Mouse (Mus musculus) intestine, embryonic 15.5 days (tissue): ENCODE results near the gene Jag1. TPM values are rescaled to one million over a fixed set of nuclear protein-coding genes. Genes with fewer than 3 reads are reported as not detected.

Experiments used
- ATAC-seq: fragments of 200-750 bp; cut with Nextera tagmentation; 2 replicates; pipeline ENCODE4 v1.8.0; 2017; ENCODE audit warnings: moderate TSS enrichment, moderate library complexity
- H3K27ac ChIP-seq: fragments of 300-500 bp; sonication (generic); 2 replicates; pipeline ENCODE4 v1.5.1; 2015; ENCODE audit warnings: mild to moderate bottlenecking, inconsistent platforms
- H3K27me3 ChIP-seq: fragments of 300-500 bp; sonication (generic); replicated peaks from 2 replicates; pipeline ENCODE4 v1.6.1; 2015; ENCODE audit warnings: inconsistent platforms
- H3K36me3 ChIP-seq: fragments of 300-500 bp; sonication (generic); 2 replicates; pipeline ENCODE4 v1.6.1; 2015; ENCODE audit warnings: inconsistent platforms
- H3K4me1 ChIP-seq: fragments of 300-500 bp; sonication (generic); replicated peaks from 2 replicates; pipeline ENCODE4 v1.6.1; 2015; ENCODE audit warnings: inconsistent platforms
- H3K4me2 ChIP-seq: fragments of 300-500 bp; sonication (generic); replicated peaks from 2 replicates; pipeline ENCODE4 v1.6.1; 2015; ENCODE audit warnings: mild to moderate bottlenecking, inconsistent platforms
- H3K4me3 ChIP-seq: fragments of 300-500 bp; sonication (generic); replicated peaks from 2 replicates; pipeline ENCODE4 v1.5.1; 2015; ENCODE audit warnings: inconsistent platforms
- H3K9ac ChIP-seq: fragments of 300-500 bp; sonication (generic); 2 replicates; pipeline ENCODE4 v1.6.1; 2015; ENCODE audit warnings: inconsistent platforms
- H3K9me3 ChIP-seq: fragments of 300-500 bp; sonication (generic); 2 replicates; pipeline ENCODE4 v1.6.1; 2016; ENCODE audit warnings: inconsistent platforms
- WGBS: fragments of 180-500 bp; shearing (Covaris S2); methylation state at CpG from one replicate; pipeline ENCODE4 v1.1.7; 2015; 5-methylcytosine and 5-hydroxymethylcytosine counted together
- polyA plus RNA-seq: library from polyadenylated mRNA; unstranded; fragments of >200 nt; fragmentation: Nextera tagmentation; extraction: Ambion mirVana; gene quantifications from 2 replicates; pipeline ENCODE4 v1.2.1, GENCODE M21; 2015

The Jag1 gene
- polyA plus RNA-seq, 1 experiment from 2014 or later, result 18.3 TPM

DNA sequence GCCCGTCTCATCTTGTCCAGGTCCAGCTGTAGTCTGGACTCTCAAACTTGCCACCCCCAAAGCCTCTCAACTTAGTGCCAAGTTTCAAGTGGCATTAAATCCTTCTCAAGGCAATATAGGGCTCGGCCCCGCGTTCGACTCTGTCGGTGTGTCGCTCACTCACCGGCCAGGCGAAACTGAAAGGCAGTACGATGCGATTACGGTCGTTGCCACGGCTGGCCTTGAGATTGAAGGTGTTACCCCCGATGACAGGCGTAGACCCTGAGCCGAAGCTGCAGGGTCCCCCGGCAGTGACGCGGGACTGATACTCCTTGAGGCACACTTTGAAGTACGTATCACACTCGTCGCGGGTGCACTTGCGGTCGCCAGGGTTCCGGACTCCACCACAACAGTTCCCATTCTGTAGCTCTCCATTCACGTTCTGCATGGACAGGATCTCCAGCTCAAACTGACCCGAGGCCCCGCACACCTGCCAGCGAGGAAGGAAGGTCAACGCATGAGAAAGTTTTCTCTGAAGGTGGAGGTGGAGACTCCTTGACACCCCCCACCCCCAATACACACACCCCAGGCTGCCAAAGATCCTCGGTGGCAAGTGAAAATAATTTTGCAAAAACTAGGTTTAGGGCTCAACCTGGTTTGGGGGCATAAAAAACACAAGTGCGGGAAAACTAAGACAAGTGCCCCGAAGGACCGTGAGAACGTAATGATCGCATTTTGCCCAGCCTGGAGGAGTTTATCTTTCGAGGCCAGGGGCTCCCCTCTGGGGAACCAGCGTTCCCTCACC is 1.0 kb downstream of the Jag1 start:
- 0% methylated on average over 40 of the region's 40 CpGs for WGBS
- no peaks in the 10 kb centered on the region for H3K36me3 ChIP-seq
- H3K9ac ChIP-seq, result peak overlapping the region; percentile 86
- H3K4me3 ChIP-seq, result peak overlapping the region; percentile 65
- peak overlapping the region; percentile 92 for H3K27ac ChIP-seq
- ATAC-seq, result no peak
- H3K4me2 ChIP-seq, result peak overlapping the region; percentile 94
- H3K27me3 ChIP-seq, result no peaks in the 10 kb centered on the region
- peaks cover 16% of the 10 kb centered on the region for H3K4me1 ChIP-seq
- H3K9me3 ChIP-seq, result no peaks in the 10 kb centered on the region

DNA sequence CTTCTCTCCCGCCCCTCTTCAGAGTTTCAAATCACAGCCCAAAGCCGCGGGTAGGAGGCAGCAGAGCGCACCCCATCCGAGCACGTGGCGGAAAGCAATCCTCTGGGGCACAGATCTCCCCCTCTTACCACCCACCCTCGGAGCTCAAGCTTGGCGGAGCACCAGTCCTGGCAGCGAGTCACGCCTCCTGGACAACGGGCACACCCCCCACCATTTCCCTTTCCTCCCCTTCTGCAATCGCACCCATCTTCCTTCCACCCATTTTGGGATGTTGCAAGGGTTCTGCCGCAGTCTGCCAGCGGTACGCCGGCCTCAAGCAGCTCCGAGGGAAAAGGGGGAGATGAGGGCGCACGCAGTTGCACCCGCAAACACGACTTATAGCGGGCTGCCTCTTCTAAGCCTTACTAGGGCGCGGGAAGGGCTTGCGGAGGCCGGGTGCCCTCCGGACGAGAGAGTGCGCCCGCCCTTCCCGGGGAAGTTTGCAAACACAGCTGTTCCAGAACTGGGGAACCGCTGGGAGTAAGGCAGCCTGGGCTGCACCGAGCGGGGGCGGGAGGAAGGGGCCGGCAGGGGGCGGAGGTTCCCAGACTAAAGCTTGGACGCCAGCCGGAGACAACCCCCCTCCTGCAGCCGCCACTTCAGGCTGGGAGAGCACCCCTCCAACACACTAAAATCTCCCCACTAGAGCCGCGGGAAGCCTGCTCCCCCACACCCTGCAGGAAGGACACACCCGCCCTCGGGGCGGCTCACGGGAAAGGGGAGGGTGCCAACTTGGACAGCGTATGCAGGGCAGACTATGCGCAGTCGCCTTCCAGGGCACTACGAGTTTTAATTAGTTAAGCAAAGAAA is 2.0 kb downstream of the Jag1 start:
- peak overlapping the region; percentile 86 for H3K9ac ChIP-seq
- H3K27ac ChIP-seq, result peak overlapping the region; percentile 92
- H3K27me3 ChIP-seq, result no peaks in the 10 kb centered on the region
- H3K4me3 ChIP-seq, result peak overlapping the region; percentile 65
- peak; percentile 55 for ATAC-seq
- H3K36me3 ChIP-seq, result no peaks in the 10 kb centered on the region
- H3K4me2 ChIP-seq, result peak overlapping the region; percentile 94
- peaks cover 25% of the 10 kb centered on the region for H3K4me1 ChIP-seq
- no peaks in the 10 kb centered on the region for H3K9me3 ChIP-seq
- under 1% methylated on average over 51 of the region's 51 CpGs for WGBS

DNA sequence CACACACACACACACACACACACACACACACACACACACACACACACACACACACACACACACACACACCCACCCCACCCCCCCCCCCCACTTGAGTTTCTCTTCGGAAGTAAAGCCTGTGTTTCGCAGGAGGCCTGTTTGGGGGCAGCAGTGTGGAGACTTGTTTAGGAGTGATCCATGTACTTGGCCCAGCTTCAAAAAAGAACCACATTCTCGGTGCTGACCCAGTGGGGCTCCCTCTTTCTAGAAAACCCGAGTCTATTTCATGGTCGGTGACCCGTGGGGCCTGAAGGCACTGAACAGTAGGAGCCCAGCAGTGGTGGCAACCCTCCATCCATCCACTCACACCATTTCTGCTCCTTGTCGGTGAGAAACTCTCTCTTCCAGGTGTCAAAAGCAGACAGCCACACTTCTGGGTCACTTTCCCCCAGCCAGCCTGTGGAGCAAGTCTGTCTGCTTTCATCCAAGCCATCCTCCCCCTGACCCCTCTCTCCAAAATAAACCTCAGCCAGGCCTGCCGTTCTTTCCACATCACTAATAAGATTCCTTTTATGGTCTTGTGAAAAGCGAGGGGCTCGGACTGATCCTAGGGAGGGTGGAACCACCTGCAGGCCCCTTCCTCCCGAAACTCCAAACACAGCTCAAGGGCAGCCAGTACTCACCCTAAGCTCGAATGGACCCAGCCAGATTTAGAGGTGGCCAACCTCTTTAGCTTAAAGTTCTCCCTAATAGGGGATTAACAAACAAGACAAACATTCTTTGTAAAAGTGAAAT is 3.0 kb downstream of the Jag1 start:
- Histone ChIP-seq H3K9ac (peak overlapping the region; percentile 86; the same call in 1 of the 2 replicates), H3K27me3 (no peaks in the 10 kb centered on the region), H3K4me2 (peak overlapping the region; percentile 94), H3K9me3 (no peaks in the 10 kb centered on the region), H3K27ac (peak overlapping the region; percentile 92), H3K4me3 (peak overlapping the region; percentile 65), H3K4me1 (peaks cover 30% of the 10 kb centered on the region), H3K36me3 (no peaks in the 10 kb centered on the region)
- no peak for ATAC-seq
- WGBS, result 27% methylated on average over 12 of the region's 12 CpGs

DNA sequence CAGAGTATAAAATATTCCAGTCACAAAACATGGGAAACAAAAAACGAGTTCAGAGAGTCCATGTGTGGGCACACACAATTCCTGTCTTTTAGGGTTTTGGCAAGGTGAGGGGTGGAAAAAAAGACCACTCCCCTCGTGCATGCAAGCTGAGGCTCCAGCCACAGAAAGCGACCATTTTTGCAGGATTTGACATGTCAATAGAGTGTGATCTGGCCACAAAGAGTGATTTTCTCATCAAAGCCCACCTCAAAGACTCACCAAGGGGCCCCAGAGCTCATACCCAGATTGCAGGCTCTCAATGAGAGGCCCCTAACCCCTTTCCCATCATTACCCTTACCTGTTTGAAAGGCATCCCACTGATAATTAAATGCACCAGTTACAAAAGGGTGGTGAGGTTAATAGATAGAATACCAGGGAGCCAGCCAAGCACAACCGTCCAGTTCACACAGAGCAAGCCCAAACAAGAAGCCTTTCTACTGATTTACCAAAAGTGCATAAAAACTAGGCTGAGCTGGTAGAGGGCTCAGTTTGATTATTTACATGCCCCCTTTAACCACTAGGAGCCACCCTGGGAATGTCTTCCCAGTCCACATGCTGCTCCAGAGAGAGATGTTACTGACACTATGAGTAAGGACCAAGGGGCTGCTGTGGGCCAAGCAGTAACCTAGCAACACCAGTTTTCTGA is 6.1 kb downstream of the Jag1 start:
- ATAC-seq, result no peak

DNA sequence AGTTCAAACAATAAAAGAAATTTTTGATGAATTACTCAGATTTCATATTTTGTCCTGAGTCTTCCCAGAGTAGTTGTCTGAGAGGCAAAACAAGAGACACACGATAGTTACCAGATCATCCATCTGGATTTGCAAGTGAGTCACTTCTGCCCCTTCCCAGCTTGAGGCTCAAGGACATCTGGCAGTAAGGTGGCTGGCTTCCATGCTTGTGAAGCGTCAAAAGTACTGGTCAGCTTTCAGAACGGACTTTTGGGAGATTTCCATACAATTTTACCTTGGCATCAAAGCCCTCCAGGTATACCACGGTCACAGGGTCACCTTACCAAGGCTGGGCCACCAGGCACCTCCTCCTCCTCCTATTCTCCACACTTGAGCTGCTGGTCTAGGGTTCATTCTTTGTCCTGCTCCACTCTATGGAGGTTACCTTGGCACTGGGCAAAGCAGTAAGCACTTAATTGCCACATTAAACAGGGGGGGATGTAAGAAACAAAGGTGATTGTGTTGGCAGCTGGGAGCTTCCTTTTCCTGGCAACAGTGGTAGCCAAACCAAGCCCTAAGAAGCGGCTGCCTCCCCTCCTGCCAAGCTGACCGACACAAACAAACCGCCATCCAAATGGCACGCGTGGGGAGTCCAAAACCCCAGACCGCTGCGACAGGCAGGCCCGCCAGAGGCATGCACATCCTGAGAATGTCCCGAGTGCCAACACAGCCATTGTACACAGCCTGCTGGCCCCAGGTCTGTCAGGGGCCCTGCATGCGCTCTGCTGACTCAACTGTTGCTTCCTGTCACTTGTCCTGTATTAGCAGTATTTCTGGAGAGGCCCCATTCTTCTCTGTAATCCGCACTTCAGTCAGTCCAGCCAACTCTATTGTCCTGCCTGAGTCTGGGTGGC is 6.9 kb downstream of the Jag1 start:
- 63% methylated on average over 15 of the region's 15 CpGs for WGBS
- H3K4me1 ChIP-seq, result peaks cover 24% of the 10 kb centered on the region

More for the DNA sequence above, 6.1 kb downstream of the Jag1 start:
- no peak overlapping the region for H3K4me3 ChIP-seq
- H3K27me3 ChIP-seq, result no peaks in the 10 kb centered on the region
- H3K36me3 ChIP-seq, result no peaks in the 10 kb centered on the region
- no peak overlapping the region for H3K27ac ChIP-seq
- H3K9ac ChIP-seq, result no peak overlapping the region
- H3K4me1 ChIP-seq, result peaks cover 28% of the 10 kb centered on the region
- no peak overlapping the region for H3K4me2 ChIP-seq
- WGBS, result 68% methylated on average over 4 of the region's 4 CpGs
- no peaks in the 10 kb centered on the region for H3K9me3 ChIP-seq

DNA sequence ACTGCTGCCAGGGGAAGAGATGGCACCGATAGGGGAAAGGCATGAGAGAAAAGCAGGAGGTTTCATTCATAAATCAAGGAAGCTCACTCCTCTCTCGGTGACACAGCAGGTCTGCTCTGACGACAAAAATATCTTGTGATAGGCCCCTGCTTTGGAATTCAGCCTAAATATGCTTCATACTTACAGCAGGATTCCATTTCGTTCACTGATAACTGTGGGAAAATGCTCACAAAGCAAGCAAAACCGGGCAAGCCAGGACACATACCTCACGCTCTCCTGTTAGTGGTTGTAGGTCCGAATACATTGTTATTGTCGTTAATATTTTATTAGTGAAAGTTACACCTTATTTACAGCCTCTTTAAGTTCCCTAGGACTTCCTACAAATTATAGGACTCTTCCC is 8.5 kb downstream of the Jag1 start:
- no peaks in the 10 kb centered on the region for H3K27me3 ChIP-seq
- peaks cover 18% of the 10 kb centered on the region for H3K4me1 ChIP-seq
- no peak overlapping the region; the same call in 1 of the 2 replicates for H3K9ac ChIP-seq
- no peaks in the 10 kb centered on the region for H3K36me3 ChIP-seq
- 56% methylated on average over 8 of the region's 8 CpGs for WGBS
- no peak overlapping the region for H3K4me3 ChIP-seq
- H3K9me3 ChIP-seq, result no peaks in the 10 kb centered on the region
- no peak overlapping the region for H3K4me2 ChIP-seq
- 0 out of 2 replicates have a peak overlapping the region, but pooled peaks have one; percentile 3 for H3K27ac ChIP-seq
- ATAC-seq, result no peak

More for the DNA sequence above, 6.9 kb downstream of the Jag1 start:
- H3K4me2 ChIP-seq, result 0 out of 2 replicates have a peak overlapping the region, but pooled peaks have one; percentile 2
- ATAC-seq, result no peak
- no peaks in the 10 kb centered on the region for H3K9me3 ChIP-seq
- no peak overlapping the region for H3K9ac ChIP-seq
- no peaks in the 10 kb centered on the region for H3K36me3 ChIP-seq
- no peak overlapping the region for H3K4me3 ChIP-seq
- no peak overlapping the region for H3K27ac ChIP-seq
- no peaks in the 10 kb centered on the region for H3K27me3 ChIP-seq

DNA sequence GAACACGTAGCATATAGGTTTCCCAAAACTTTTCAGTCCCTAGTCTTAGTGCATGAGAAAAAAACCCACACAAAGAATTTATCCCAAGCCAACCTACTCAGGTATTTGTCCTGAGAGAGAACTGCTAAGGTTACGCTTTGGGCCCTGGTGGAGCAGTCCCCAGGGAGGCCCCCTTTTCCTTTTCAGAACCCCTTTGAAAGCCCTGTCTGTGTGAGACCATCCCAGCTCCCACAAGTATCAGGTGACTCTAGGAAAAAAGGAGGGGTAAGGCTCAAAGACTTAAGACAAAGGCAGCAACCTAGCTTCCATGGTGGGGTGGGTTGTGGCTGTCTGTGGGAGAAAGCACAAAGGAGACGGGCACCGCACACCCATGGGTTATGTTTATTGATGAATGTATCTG is 9.2 kb downstream of the Jag1 start:
- Histone ChIP-seq H3K27me3 (no peaks in the 10 kb centered on the region), H3K9ac (no peak overlapping the region), H3K9me3 (no peaks in the 10 kb centered on the region), H3K36me3 (no peaks in the 10 kb centered on the region), H3K4me1 (peaks cover 18% of the 10 kb centered on the region), H3K4me3 (no peak overlapping the region), H3K27ac (no peak overlapping the region), H3K4me2 (no peak overlapping the region)
- no peak for ATAC-seq
- 77% methylated on average over 4 of the region's 4 CpGs for WGBS

DNA sequence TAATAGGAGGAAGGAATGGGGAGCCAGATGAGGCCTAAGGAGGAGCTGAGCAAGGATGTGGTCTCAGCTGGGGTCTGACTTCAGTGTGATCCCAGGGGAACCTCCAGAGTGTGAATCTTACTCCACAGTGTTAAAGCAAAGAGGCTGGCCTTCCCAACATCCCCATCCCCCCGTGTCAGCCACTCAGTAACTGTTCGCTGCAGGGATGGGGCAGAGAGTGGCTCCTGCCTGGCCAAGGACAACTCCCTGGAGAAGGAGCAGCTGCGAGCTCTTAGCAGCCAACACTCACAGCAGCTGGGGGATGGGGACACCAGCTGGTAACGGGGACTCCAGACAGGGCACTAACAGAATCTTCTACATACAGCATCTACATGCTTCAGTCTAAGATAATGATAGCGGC is 15.4 kb downstream of the Jag1 start:
- H3K27ac ChIP-seq, result no peak overlapping the region
- peak; percentile 41; the same call in 1 of the 2 replicates for ATAC-seq
- no peak overlapping the region for H3K4me3 ChIP-seq
- 47% methylated on average over 5 of the region's 5 CpGs for WGBS
- no peak overlapping the region for H3K4me2 ChIP-seq
- no peak overlapping the region for H3K9ac ChIP-seq
- 0 out of 2 replicates have a peak, but pooled peaks cover 8% of the 10 kb centered on the region for H3K4me1 ChIP-seq
- no peaks in the 10 kb centered on the region; the same call in 1 of the 2 replicates for H3K36me3 ChIP-seq
- H3K9me3 ChIP-seq, result no peaks in the 10 kb centered on the region
- H3K27me3 ChIP-seq, result no peaks in the 10 kb centered on the region

DNA sequence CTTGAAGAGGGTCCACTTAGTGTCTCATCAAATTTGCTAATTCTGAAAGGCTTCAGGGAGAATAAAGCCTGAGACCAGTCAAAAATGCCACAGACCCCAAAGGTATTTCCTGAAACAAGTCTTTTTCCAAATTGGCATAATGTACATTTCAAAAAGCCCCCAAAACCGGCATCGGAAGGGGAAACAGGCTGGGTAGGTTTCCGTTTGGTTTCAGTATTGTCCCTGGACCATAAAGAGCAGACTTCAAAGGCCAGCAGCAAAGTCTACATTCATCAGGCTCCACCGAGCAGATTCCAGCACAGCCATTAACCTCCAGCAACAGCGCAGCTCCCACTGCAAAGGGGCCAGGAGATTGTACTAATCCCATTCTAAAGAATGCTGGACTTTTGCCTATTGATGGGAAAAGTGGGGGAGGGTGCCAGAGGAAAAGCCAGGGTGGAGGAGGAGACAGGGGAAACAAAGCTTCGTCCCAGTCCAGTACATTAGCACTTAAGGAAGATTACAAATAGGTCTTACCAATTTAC is 17.2 kb downstream of the Jag1 start:
- no peak for ATAC-seq
- Histone ChIP-seq H3K27me3 (no peaks in the 10 kb centered on the region), H3K9me3 (no peaks in the 10 kb centered on the region), H3K36me3 (peaks cover 4% of the 10 kb centered on the region), H3K9ac (no peak overlapping the region), H3K27ac (no peak overlapping the region), H3K4me1 (0 out of 2 replicates have a peak, but pooled peaks cover 8% of the 10 kb centered on the region), H3K4me2 (no peak overlapping the region), H3K4me3 (no peak overlapping the region)
- 27% methylated on average over 6 of the region's 6 CpGs for WGBS

DNA sequence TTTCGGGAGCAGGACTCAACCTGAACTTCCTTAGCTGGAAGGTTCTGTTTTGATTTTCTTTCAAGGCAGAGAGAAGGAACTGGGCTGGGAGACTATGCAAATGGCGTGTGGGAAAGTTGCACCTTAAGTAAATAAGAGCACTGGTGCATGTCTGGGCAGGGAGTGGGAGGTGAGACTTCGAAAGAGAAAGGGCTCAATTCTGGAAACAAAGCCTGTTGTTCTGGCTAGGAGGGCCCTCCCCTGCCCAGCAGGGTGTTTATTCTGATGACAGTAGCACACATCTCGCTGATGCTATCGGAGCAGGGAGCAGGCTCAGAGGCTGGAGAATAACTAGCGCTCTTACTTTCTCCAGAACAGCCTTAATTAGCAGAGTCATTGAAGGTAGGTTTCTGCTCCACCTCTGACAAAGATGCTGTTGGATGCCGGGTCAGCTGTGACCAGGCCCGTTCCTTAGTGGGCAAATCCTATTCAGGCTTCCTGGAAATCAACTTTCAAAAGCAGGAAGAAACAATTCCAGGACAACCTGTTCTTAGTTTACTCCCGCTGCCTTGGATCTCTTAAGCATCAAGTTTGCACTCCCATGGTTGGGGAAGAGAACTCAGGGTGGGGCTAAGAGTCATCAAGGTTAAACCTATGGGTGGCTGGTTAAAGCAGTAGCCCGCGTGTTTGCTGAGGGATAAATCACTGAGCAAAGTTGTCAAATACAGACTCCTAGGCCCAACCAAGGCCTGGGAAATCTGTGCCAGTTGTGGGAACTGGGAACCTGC is 18.0 kb downstream of the Jag1 start:
- H3K4me1 ChIP-seq, result 0 out of 2 replicates have a peak, but pooled peaks cover 8% of the 10 kb centered on the region
- H3K4me3 ChIP-seq, result no peak overlapping the region
- no peak overlapping the region for H3K27ac ChIP-seq
- H3K9ac ChIP-seq, result no peak overlapping the region
- 46% methylated on average over 11 of the region's 11 CpGs for WGBS
- no peak overlapping the region for H3K4me2 ChIP-seq
- no peaks in the 10 kb centered on the region for H3K9me3 ChIP-seq
- H3K36me3 ChIP-seq, result peaks cover 4% of the 10 kb centered on the region
- peak; percentile 64 for ATAC-seq
- H3K27me3 ChIP-seq, result no peaks in the 10 kb centered on the region
